Mouse (Mus musculus) left cerebral cortex, postnatal 36 days (tissue): ENCODE results near the gene Zer1. TPM values are rescaled to one million over a fixed set of nuclear protein-coding genes. Genes with fewer than 3 reads are reported as not detected.

ENCODE experiments used
- DNase-seq, 2 experiments: peaks; one replicate each; pipeline ENCODE4 v3.0.0; 2021 to 2022; ENCODE audit warnings: low spot score in 2 of 2, mixed read lengths in 1 of 2
- intact Hi-C: fragments of 180-260 bp; cut with DNase I; formaldehyde crosslinking; loops from one replicate; pipeline ENCODE4 v1.15.1; 2025
- total RNA-seq, 2 experiments: library from RNA; stranded (reverse); gene quantifications; 2 replicates each; pipeline ENCODE4 v1.2.3; 2021

Zer1 gene
- total RNA-seq, 2 experiments from 2014 or later, result 154 to 161 TPM

DNA sequence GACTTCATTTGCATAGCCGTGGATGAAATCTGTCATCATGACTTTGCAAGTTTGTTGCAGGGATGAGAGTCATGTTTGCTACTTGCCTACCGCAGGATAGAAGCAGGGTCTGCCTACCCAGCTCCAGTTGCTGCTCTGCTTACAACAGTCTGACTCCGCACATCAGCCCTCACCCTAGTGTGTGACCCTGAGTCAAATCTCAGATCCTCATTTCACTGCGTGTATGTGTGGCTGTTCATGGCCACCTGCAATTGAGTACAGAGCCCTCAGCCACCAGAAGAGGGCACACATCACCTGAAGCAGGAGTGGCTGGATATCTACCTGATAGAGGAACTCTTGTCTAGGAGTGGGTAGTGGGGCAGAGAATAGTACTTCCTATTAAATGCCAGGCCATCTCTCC, 37.1 kb downstream of the Zer1 start:
- intact Hi-C loops, result no loop called here
- no peak for DNase-seq

DNA sequence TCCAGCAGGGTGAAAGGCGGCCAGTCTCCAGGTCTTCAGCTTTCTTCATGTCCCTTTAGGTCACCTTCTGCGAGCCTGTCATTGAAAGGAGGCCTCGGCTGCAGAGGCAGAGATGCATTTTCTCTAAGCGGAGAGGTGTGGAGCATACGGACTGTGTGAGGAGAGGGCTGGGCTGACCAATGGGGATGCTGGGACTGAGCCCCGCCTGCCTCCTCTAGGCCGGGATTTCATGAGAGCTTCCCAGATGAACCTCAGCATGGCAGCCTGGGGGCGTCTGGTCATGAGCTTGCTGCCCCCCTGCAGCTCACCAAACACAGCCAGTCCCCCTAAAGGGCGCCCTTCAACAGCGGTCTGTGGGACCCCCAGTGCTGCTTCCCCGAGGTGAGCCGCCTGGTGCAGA, 39.8 kb downstream of the Zer1 start:
- intact Hi-C loops, result no loop called here
- DNase-seq, result no peak

DNA sequence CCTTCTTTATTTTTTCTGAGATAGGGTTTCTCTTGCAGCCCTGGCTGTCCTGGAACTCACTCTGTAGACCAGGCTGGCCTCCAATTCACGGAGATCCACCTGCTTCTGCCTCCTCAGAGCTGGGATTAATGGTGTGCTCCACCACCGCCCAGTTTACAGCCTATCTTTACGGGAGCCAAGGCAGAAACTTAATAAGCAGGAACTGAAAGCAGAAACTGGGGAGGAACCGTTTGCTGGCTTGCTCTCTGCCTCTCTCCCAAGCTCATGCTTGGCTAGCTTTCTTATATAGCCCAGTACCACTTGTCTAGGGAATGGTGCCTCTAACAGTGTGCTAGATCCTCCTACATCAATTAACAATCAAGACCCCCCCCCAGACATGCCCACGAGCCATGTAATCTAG, 40.3 kb downstream of the Zer1 start:
- intact Hi-C loops, result no loop called here
- no peak for DNase-seq

DNA sequence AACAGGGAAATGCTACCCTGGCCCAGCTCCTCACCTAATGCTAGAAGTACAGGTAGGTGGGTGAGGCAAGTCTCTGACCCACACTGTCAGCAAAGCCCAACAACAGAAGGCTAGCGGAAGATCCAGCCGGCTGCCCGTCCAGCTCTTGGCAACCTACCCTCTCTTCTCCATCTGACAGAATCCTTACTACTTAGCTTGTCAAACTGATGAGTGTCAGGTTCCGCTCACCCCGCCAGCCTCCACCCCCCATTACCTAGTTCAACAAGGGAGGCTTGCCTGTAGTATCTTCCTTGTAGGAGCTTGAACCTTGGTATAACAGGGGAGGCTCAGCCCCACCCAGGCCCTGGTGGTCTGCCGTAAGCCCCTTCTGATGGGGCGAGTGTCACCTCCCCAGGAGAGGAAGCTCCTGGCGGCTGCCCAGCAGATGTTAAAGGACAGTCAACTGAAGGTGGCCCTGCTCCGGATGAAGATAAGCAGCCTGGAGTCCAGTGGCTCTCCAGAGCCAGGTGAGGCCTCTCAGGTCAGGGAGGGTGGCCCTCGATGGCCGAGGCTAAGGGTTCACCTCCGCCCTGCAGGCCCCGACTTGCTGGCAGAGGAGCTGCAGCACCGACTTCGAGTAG, 44.1 kb downstream of the Zer1 start:
- DNase-seq, result no peak
- intact Hi-C loops, result no loop called here

GRCm38 (mm10) chr2:30078760-30079159, 45.6 kb downstream of the Zer1 start:
- intact Hi-C loops, result loop anchor here (10.0 kb wide), 1 partner anchor 86 kb away; no protein-coding TSS in a partner anchor
- no peak for DNase-seq

GRCm38 (mm10) chr2:30078349-30078712, 46.1 kb downstream of the Zer1 start:
- intact Hi-C loops, result loop anchor here (10.0 kb wide), 1 partner anchor 86 kb away; no protein-coding TSS in a partner anchor
- no peak for DNase-seq

DNA sequence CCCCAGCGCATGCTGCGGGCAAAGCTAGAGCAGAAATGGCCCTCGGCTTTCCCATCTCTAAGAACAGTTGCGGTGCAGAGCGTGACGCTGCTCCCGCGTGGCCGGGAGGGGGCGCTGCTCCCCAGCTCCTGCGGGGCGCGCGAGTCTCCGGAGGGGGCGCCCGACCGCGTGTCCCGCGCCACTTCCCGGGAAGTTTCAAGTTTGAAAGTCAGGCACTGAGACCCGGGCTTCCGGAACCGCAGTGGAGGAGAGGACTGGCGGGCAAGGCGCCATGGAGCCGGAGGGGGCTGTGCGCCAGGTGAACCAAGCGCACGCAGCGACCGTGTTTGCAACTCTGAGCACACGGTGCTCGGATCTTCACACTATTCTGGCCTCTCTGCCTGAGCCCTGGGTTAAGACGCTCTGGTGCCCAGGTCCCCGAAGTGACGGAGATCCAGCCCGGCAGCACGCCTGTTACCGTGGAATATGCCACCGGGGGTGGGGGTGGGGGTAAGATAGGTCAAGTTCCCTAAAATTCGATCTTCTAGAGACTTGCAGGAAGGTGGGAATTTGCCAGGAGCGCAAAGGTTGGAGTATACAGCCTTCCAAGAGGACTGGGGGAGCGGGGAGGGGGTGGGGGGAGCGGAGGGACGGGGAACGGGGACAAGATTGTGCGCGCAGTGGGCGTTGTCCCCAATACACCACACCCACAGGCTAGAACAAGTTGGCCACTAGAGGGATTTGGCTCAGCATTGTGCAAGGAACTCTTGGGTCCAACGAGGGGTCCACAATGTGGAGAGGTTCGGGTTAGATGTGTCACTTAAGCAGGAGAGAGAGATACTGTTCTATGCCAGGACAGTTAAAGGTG, 46.7 kb downstream of the Zer1 start, which contains the start of gene Pkn3:
Gene Pkn3 (plus strand): TSS at position 183 of the 847 bp plus-strand sequence.
- intact Hi-C loops, result loop anchor here (10.0 kb wide), 1 partner anchor 87 kb away; no protein-coding TSS in a partner anchor
- peak; percentile 72 to 79 for DNase-seq

DNA sequence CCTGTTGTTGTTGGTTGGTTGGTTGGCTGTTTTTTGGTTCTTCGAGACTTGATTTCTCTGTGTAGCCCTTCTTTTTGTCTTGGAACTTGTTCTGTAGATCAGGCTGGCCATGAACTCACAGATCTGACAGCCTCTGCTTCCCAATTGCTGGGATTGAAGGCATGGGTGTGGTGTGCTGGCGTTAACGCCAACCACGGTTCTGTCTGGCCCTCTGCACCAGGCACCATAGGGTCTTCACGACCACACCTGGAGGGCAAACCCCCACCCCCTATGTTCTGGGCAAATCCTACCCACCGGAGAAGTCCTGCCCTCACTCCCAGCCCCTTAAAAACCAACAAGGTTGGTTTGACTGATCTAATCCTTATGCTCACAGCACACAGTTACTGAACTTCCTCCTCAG, 47.4 kb downstream of the Zer1 start:
- DNase-seq, result no peak
- intact Hi-C loops, result loop anchor here (10.0 kb wide), 1 partner anchor 88 kb away; no protein-coding TSS in a partner anchor

DNA sequence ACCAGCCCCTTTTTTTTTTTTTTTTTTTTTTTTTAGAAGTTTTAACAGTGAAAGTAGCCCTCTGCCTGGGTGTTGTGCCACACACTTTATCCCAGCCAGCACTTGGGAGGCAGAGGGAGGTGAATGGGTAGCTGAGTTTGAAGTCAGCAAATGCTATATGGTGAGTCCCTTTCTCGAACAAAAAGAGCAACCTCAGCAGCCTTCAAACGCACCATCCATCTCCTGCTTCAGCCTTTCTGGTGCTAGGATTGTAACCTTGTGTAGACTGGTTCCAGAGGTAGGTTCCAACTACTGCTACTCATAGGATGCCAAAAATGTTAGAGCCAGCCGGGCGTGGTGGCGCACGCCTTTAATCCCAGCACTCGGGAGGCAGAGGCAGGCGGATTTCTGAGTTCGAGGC, 47.9 kb downstream of the Zer1 start:
- intact Hi-C loops, result loop anchor here (10.0 kb wide), 1 partner anchor 88 kb away; no protein-coding TSS in a partner anchor
- no peak for DNase-seq

DNA sequence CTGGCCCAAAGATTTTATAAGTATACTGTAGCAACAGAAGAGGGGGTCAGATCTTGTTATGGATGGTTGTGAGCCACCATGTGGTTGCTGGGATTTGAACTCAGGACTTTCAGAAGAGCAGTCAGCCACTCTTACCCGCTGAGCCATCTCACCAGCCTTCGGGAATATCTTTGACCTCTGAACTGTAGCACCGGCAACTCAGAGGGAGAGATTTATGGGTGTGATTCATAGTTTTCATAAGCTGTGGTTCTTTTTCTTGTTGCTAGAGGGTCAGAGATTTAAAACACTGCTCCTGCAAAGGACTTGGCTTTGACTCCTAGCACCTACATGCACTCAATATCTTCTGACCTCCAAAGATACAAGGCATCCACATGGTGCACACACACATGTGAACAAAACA, 48.8 kb downstream of the Zer1 start:
- intact Hi-C loops, result loop anchor here (10.0 kb wide), 1 partner anchor 89 kb away; no protein-coding TSS in a partner anchor
- DNase-seq, result no peak

DNA sequence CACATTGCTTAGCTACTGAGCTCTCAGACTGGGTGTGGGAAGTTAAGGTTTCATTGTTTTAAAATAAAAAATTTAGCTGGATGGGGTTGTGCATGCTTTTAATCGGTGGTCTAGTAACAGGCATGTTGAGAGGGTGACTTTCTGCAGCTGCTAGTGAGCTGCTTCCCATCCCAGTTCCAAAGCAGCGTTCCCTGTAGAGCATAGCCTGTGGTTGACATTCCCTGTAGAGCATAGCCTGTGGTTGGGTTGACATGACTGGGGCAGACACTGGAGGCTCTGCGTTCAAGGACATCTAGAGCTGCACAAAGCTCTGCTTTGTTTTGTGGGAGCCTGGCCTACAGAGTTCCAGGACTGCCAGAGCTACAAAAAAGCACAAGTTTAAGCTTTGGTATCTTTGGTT, 51.1 kb downstream of the Zer1 start:
- no peak for DNase-seq
- intact Hi-C loops, result loop anchor here (10.0 kb wide), 1 partner anchor 92 kb away; no protein-coding TSS in a partner anchor

DNA sequence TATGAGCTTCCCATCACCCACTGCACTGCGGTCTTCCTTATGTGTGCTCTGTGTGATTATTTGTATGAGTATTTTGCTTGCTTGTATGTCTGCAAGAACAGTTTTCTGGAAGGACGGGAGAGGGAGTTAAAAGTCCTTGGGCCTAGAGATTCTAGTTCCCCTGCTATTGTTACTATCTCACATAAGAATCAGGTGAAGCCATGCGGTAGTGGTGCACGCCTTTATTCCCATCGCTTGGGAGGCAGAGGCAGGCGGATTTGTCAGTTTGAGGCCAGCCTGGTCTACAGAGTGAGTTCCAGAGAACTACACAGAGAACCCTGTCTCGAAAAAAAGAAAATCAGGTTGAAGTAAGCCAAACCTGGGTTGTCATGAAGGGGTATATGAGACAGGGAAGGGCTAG, 51.5 kb downstream of the Zer1 start:
- intact Hi-C loops, result loop anchor here (10.0 kb wide), 1 partner anchor 92 kb away; no protein-coding TSS in a partner anchor
- no peak for DNase-seq

- intact Hi-C loops, result loop anchor here (2.0 kb wide), 1 partner anchor 57 kb away; the partner anchor contains the start of gene Zer1
- no peak for DNase-seq
These were observed 56.4 kb downstream of the Zer1 start for GRCm38 (mm10) chr2:30067962-30068361.

DNA sequence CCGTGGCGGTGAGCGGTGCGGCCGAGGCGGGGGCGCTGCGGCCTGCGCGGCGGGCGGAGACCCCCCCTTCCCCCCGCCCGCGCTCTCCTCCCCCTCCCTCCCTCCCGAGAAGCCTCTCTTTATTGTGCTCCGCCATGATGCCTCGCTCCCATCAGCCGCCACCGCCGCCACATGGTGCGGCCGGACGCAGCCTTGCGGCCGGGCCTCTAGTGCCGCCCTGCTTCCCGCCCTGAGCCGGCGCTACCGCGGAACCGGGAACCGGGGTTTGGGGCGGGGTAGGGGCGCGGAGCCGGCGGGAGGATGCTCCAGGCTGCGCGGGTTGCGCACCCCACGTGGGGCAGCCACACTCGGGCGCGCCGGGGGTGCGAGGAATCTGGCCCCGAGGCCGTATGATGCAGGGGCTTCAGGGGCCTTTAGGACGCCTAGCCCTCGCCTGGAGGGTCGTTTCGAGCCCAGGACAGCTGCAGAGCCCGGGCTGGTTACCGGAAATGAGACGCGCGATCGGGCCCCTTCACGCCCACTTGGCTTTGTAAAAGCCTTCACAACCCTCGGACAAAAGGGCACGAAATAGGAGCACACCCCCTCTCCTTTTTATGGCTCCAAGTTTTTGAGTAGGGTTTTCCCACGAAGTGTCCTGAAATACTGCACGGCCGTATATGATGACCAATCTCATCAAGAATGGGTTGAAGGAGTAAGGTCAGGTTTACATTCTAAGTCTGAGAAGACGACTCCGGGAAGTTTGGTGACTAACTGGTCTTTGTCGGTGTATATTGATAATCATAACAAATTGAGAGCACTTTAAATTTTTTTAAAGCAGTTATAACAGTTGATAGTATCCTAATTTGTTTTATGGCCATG, 57.1 kb downstream of the Zer1 start:
- peak; percentile 47 to 56 for DNase-seq

GRCm38 (mm10) chr2:30066046-30066901, 58.1 kb downstream of the Zer1 start:
- intact Hi-C loops, result loop anchor here (1.0 to 2.0 kb wide), 2 partner anchors 18 to 59 kb away; partner anchors contain the start of genes Wdr34 and Zer1
- peak; percentile 91 to 96 for DNase-seq

More for the DNA sequence above, 57.1 kb downstream of the Zer1 start:
- intact Hi-C loops, result loop anchor here (2.0 kb wide), 1 partner anchor 58 kb away; the partner anchor contains the start of gene Zer1

GRCm38 (mm10) chr2:30064298-30064697, 60.1 kb downstream of the Zer1 start:
- DNase-seq, result no peak
- intact Hi-C loops, result no loop called here

DNA sequence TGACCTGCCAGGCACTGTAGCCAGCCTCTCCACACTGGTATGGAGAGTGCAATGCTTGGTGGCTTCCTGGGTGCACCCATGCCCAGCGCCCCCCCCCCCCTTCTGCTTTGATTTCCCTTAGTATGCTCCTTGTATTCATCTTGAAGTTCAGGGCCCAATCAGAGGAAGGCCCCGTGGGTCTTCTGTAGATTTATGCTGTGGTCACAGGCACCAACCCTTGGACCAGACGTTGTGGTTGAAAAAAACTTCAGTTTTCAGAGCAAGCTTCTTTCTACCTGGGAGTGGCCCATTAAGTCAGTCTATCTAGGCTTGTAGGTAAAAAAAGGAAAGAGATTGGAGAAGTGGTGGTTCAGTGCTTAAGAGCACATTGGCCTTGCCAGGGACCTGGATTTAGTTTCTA, 60.6 kb downstream of the Zer1 start:
- DNase-seq, result no peak
- intact Hi-C loops, result no loop called here

- DNase-seq, result no peak
- intact Hi-C loops, result no loop called here
These were observed 61.1 kb downstream of the Zer1 start for GRCm38 (mm10) chr2:30063235-30063634.
